Mouse (Mus musculus) hindbrain, embryonic 15.5 days (tissue): Measurements from ENCODE around the gene Olfr854. TPM values are rescaled to one million over a fixed set of nuclear protein-coding genes. Genes with fewer than 3 reads are reported as not detected.

Source experiments
- ATAC-seq: fragments of 200-750 bp; cut with Nextera tagmentation; 2 replicates; pipeline ENCODE4 v1.8.0; 2017; ENCODE audit warnings: low read depth, moderate number of reproducible peaks, moderate TSS enrichment; ENCODE audit not compliant: low FRiP score
- H3K27ac ChIP-seq: fragments of 300-500 bp; sonication (generic); replicated peaks from 2 replicates; pipeline ENCODE4 v1.5.1; 2015; ENCODE audit warnings: mild to moderate bottlenecking, inconsistent platforms
- H3K27me3 ChIP-seq: fragments of 300-500 bp; sonication (generic); 2 replicates; pipeline ENCODE4 v1.6.1; 2015; ENCODE audit warnings: control low read depth, inconsistent platforms
- H3K36me3 ChIP-seq: fragments of 300-500 bp; sonication (generic); 2 replicates; pipeline ENCODE4 v1.6.1; 2015; ENCODE audit warnings: control low read depth, inconsistent platforms
- H3K4me1 ChIP-seq: fragments of 300-500 bp; sonication (generic); replicated peaks from 2 replicates; pipeline ENCODE4 v1.6.1; 2015; ENCODE audit warnings: control low read depth, inconsistent platforms
- H3K4me2 ChIP-seq: fragments of 300-500 bp; sonication (generic); 2 replicates; pipeline ENCODE4 v1.6.1; 2015; ENCODE audit warnings: moderate library complexity, mild to moderate bottlenecking, inconsistent platforms
- H3K4me3 ChIP-seq: fragments of 300-500 bp; sonication (generic); 2 replicates; pipeline ENCODE4 v1.5.1; 2015; ENCODE audit warnings: mild to moderate bottlenecking, inconsistent platforms
- H3K9ac ChIP-seq: fragments of 300-500 bp; sonication (generic); 2 replicates; pipeline ENCODE4 v1.6.1; 2015; ENCODE audit warnings: inconsistent platforms
- H3K9me3 ChIP-seq: fragments of 300-500 bp; sonication (generic); 2 replicates; pipeline ENCODE4 v1.6.1; 2016; ENCODE audit warnings: control low read depth, inconsistent platforms
- WGBS: fragments of 180-500 bp; shearing (Covaris S2); methylation state at CpG from one replicate; pipeline ENCODE4 v1.1.7; 2015; 5-methylcytosine and 5-hydroxymethylcytosine counted together
- polyA plus RNA-seq: library from polyadenylated mRNA; unstranded; fragments of >200 nt; fragmentation: Nextera tagmentation; extraction: Ambion mirVana; gene quantifications from 2 replicates; pipeline ENCODE4 v1.2.1, GENCODE M21; 2015

The Olfr854 gene
- not detected in 2 replicates for polyA plus RNA-seq

DNA sequence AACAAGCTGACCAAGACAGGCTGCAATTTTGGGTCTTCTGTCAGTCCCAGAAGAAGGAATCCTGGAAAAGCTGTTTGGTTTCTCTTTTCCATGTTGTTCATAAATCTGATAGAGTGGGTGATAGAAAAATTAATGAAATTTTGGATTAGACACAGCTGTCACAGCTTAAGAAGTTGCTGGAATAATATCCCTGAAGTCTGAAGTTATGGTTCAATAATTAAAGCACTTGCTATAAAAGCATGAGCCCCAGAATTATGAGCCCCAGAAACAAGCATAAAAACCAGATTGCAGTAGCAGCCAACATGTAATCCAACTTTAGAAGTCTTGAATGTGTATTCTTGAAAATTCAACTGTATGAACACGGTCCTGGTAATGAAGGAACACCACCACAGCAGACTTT lies at the start of gene Olfr854:
TSS of gene Olfr854 (minus strand) at position 101 of the 400 bp plus-strand sequence.
- 76% methylated on average over 1 of the region's 1 CpGs for WGBS
- Histone ChIP-seq H3K36me3 (no peaks in the 10 kb centered on the region), H3K27ac (no peak within 1 kb of the TSS), H3K4me2 (no peak within 1 kb of the TSS), H3K4me3 (no peak within 1 kb of the TSS), H3K27me3 (no peaks in the 10 kb centered on the region), H3K4me1 (no peaks in the 10 kb centered on the region), H3K9me3 (peaks cover 6% of the 10 kb centered on the region; the same call in 1 of the 2 replicates), H3K9ac (no peak within 1 kb of the TSS)
- no peak for ATAC-seq

- no peak within 1 kb of the TSS for H3K4me3 ChIP-seq
- H3K27me3 ChIP-seq = no peaks in the 10 kb centered on the region
- H3K9me3 ChIP-seq = no peaks in the 10 kb centered on the region; the same call in 1 of the 2 replicates
- no peak for ATAC-seq
- no peaks in the 10 kb centered on the region for H3K36me3 ChIP-seq
- H3K27ac ChIP-seq = no peak within 1 kb of the TSS
- H3K4me1 ChIP-seq = no peaks in the 10 kb centered on the region
- H3K9ac ChIP-seq = no peak within 1 kb of the TSS
- no peak within 1 kb of the TSS for H3K4me2 ChIP-seq
Measured at GRCm38 (mm10) chr9:19582317-19582716, 15.1 kb upstream of the Olfr854 start, which contains the start of gene Olfr855. Gene Olfr855 (plus strand): TSS chr9:19582617.

DNA sequence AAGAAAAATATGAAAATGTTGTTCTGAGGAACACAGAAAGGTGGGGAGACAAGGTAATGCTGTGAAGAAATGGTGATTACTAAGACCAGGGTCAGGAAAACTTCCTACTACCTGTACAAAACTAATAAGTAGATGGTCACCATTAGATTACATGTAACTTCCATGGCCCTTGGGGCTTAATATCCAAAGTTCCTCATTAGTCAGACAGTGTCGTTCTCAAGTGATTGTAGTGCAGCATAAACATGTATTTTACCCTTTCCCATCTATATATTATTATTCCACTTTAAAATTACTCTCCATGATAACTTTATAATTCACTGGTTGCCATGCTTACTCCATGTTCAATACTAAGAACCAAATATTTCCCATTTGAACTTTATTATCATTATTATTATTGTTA lies 26.2 kb downstream of the Olfr854 start, which contains the start of gene Olfr853:
TSS of gene Olfr853 (minus strand) at position 101 of the 400 bp plus-strand sequence.
- WGBS = 81% methylated on average over 1 of the region's 1 CpGs
- no peaks in the 10 kb centered on the region for H3K36me3 ChIP-seq
- no peak for ATAC-seq

More for the DNA sequence above, 26.2 kb downstream of the Olfr854 start, which contains the start of gene Olfr853:
- Histone ChIP-seq H3K4me1 (no peaks in the 10 kb centered on the region), H3K27ac (no peak within 1 kb of the TSS), H3K4me2 (no peak within 1 kb of the TSS), H3K9me3 (peaks cover 10% of the 10 kb centered on the region; the same call in 1 of the 2 replicates), H3K4me3 (no peak within 1 kb of the TSS), H3K9ac (no peak within 1 kb of the TSS), H3K27me3 (no peaks in the 10 kb centered on the region)

Other genes starting within 250 kb of the Olfr854 start
- gene Olfr845, start 230.9 kb downstream of the Olfr854 start, polyA plus RNA-seq = not detected in 2 replicates
- not detected in 2 replicates for gene Olfr846, start 203.4 kb downstream of the Olfr854 start, polyA plus RNA-seq
- gene Olfr847, start 188.7 kb downstream of the Olfr854 start, polyA plus RNA-seq = not detected in 2 replicates
- gene Olfr849, start 127.1 kb downstream of the Olfr854 start, polyA plus RNA-seq = not detected in 2 replicates
- not detected in 2 replicates for gene Olfr850, start 89.1 kb downstream of the Olfr854 start, polyA plus RNA-seq
- not detected in 2 replicates for gene Olfr851, start 74.1 kb downstream of the Olfr854 start, polyA plus RNA-seq
- not detected in 2 replicates for gene Olfr853, start 26.3 kb downstream of the Olfr854 start, polyA plus RNA-seq
- gene Olfr855, start 15.2 kb upstream of the Olfr854 start, polyA plus RNA-seq = not detected in 2 replicates
- 33.6 and 34.4 TPM in 2 replicates for gene Zfp317, start 54.7 kb upstream of the Olfr854 start, polyA plus RNA-seq
- not detected in 2 replicates for gene Olfr857, start 142.1 kb upstream of the Olfr854 start, polyA plus RNA-seq
- not detected in 2 replicates for gene Olfr58, start 212.9 kb upstream of the Olfr854 start, polyA plus RNA-seq
- gene Olfr859, start 237.5 kb upstream of the Olfr854 start, polyA plus RNA-seq = not detected in 2 replicates